Comparison of ENCODE assay signal across 14 mouse cellular contexts in genomic region chr2:65214556-65214955, GRCm38 (mm10).
"Had no signal": no experiment of that assay in that cellular context is flagged by ENCODE, and none has a peak within 500 bp of the region (broad histone marks: within the 10 kb centered on the region; RNA-seq: fewer than 3 reads in every experiment).

No protein-coding gene starts in this region.

- H3K4me1 ChIP-seq: hindbrain, embryonic 15.5 days; liver, embryonic 13.5 days had no signal

- H3K36me3 ChIP-seq: hindbrain, embryonic 15.5 days; liver, embryonic 13.5 days had no signal

- H3K9me3 ChIP-seq: hindbrain, embryonic 15.5 days; liver, embryonic 13.5 days had no signal

- H3K27ac ChIP-seq: hindbrain, embryonic 15.5 days; left cerebral cortex, adult 2 months; liver, embryonic 13.5 days had no signal

- H3K4me2 ChIP-seq: hindbrain, embryonic 15.5 days; liver, embryonic 13.5 days; midbrain, embryonic 11.5 days had no signal

- H3K4me3 ChIP-seq: hindbrain, embryonic 15.5 days; left cerebral cortex, adult 2 months; liver, embryonic 13.5 days had no signal

- DNase-seq: kidney, postnatal 10 days; kidney, postnatal 4 days; liver, embryonic 13.5 days; lung, adult 2 months; lung, postnatal 14 days; lung, postnatal 4 days; midbrain, embryonic 14.5 days; right cerebral cortex, adult 18-20 months; right cerebral cortex, postnatal 14 days; right cerebral cortex, postnatal 4 days; thymus, postnatal 25 days had no signal

- H3K27me3 ChIP-seq: hindbrain, embryonic 15.5 days; liver, embryonic 13.5 days had no signal

- H3K9ac ChIP-seq: hindbrain, embryonic 15.5 days; liver, embryonic 13.5 days had no signal
